Mouse (Mus musculus): ENCODE measurements around the gene Sav1.

Gene Sav1

GRCm38 (mm10) chr12:69986786-69987497 is at the start of gene Sav1:
Gene Sav1, minus strand, starts transcription at chr12:69987002.
- DNase-seq, result peak; percentile 91 to 95

DNA sequence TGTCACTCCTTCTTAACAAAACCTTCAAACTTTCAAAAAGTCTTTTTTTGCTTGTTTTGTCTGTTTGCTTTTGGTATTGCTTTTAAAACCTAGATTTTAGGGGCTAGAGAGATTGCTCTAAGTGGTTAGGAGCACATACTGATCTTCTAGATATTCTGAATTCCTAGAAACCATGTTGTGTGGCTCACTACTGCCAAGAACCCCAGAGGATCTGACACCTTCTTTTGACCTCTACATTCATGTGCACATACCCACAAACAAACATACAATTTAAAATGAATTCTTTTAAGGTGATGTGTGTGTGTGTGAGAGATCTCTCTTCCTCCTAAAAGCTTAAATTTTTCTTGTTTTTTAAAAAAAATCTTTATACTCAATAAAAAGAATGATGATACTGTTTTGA is 39.4 kb upstream of the Sav1 start:
- no peak for DNase-seq

DNA sequence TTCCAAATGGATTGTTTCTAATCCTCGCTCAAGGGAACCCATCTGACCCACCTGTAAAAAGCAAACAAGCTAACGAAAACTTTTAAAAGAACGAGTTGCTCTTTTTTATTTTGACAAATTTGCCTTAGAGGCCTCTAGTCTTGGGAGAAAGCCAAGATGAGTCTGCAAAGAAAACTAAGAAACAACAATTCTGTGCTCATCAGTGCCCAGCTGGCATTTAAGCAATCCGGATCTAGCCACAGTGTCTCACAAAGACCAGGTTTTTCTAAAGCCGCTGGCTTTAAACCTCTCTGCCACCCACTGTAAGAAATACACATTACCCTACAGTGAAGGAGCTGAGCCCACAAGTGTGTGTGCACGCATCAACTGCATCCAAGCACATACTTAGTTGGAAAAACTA is 38.6 kb upstream of the Sav1 start:
- no peak for DNase-seq

- peak in 1 of 2 experiments; percentile 49 for DNase-seq
Measured at GRCm38 (mm10) chr12:70023580-70023979, 36.8 kb upstream of the Sav1 start.

DNA sequence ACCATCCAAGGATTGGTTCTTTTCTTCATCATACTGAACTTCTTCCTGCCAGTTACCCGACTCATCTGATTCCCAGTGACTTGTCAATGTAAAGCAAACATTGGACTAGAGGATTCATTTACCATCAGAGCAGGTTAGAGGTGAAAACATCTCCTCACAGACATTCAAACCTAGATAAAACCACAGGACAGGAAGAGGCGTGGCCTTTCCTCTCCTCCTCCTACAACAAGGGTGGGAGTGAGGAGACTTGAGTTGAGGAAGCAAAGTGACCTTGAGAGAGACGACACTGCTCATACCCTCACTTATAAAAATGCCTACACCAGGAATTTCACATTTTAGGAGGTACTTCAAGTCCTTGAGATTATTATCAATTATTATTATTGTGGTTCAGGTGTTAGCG is 31.4 kb upstream of the Sav1 start:
- no peak for DNase-seq

DNA sequence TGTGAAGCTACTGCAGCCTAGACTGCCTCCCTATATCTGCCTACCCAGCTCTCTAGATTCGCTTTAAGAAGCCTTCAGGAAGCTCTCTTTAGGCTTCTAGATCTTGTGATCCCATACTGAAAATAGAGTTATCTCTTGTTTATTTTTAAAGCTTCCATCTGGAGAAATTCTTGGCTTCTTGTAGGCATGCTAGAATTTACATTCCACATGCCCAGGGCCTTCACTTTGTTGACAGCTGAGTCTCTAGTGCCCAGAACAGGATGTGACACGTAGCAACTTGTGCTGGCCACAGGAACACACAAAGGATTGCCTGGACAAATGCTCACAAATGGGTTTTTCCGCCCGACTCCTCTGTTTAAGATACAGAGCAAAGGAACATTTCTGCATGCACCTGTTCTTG is 29.1 kb upstream of the Sav1 start:
- DNase-seq, result peak; percentile 27 to 40

DNA sequence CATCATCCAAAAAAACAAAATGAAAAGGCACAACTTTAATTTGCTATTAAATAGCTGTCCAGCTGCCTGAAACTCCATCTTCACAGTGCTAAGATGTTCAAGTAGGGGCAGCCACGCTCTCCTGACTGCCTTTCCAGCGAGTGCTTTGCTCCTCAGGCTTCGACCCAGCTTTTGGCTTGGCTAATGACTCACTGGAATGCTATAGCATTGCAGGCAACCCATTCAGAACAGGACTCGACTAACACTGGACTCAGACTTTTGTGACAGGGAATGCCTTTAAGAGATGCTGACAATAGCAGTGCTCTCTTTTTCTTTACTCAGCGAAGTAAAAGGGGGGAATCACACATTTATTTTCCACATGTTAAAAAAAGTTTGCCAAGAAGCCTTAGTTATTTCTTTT is 24.9 kb upstream of the Sav1 start:
- DNase-seq, result no peak

GRCm38 (mm10) chr12:70010356-70010755 is 23.6 kb upstream of the Sav1 start:
- DNase-seq, result no peak

DNA sequence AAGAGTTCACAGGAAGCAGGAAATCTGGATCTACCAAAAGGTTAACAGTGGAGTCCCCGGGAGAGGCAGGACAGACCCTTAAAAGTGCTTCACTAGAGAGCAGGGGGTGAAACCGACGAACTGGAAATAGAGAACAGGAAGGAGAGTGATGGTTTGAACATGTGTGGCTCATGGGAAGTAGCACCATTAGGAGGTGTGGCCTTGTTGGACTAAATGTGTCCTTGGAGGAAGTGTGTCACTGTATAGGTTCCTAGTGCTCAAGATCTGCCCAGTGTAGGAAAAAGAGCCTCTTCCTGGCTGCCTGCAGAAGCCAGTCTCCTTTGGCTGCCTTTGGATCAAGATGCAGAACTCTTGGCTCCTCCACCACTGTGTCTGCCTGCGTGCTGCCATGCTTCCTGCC is 18.3 kb upstream of the Sav1 start:
- no peak for DNase-seq

DNA sequence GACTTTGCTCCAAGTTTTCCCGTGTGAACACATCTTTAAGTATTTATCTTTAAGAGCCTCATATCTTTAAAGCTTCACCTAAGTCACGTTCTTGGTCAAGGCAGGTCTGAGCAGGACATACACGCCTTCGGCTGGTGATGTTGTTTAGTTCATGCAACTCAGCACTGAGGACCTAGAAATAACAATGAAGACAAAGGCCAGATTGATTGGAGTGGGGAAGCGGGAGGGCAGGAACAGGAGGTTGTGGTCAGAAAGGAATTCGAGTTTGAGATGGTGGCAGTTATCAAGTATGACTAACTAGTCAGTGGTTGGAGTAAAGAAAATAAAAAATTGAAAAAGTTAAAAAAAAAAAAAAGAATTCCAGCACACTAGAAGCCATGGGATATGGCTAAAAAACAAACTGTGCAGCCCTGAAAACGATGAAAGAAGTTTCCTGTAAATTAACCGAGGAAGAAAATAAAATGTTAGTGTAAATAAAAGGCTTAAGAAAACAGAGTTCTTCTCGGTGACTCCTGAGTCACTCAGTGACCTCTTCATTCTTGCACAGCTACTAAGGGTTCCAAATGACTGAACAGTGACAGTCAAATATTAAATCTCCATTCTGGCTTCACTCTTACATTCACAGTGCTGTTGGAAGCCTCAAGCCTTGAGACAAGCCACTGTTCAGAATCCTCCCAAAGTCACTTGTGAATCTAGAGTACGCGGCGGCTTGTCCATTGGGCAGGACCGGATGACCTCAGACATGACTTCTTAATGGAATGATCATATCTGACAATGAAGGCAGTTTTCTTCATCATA is 11.6 kb upstream of the Sav1 start:
- DNase-seq, result no peak

DNA sequence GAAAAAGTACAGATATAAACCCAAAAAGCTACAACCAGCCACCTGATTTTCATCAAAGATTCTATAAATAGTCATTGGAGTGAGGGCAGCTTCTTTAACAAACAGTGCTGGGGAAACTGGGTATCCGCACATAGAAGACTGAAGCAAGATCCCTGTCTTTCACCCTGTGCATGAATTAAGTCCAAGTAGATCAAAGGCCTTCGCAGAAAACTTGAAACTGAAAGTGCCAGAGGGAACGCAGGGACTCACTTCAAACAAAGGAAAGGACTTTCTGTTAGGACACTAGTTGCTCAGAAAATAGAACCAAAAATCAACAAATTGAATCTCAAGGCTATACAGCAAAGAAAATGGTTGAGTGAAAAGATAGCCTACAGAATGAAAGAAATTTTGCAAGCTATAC is 8.6 kb upstream of the Sav1 start:
- DNase-seq, result no peak

GRCm38 (mm10) chr12:69986241-69986762 is 500 bp downstream of the Sav1 start:
- DNase-seq, result peak; percentile 54 to 63

- DNase-seq, result peak in 1 of 2 experiments; percentile 25
Measured at GRCm38 (mm10) chr12:69985546-69985945, 1.3 kb downstream of the Sav1 start.

- DNase-seq, result no peak
Measured at GRCm38 (mm10) chr12:69982874-69983273, 3.9 kb downstream of the Sav1 start.

DNA sequence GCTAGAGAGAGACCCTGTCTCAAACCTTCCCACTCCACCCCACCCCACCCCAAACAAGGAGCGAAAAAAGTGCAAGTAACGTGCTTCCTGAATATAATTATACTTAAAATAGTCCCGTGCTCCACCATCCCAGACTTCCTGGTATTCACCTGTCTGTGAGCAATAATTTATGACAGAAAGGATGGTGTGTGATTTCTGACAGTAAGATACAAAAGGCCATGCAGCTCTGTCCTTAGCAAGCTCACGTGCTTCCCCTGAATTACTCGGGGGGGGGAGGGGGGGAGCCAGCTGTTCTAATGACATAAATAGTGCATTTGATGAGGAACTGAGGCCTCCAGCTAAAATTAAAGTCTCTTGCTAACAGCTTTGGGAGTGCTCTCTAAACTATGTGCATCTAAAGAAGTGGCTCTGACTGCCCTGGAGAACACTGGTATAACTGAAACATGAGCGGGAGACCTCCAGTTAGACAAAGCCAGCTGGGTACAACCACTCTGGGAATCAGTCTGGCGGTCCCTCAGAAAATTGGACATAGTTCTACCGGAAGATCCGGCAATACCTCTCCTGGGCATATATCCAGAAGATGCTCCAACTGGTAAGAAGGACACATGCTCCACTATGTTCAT is 9.3 kb downstream of the Sav1 start:
- DNase-seq, result no peak

GRCm38 (mm10) chr12:69976688-69977087 is 10.1 kb downstream of the Sav1 start:
- DNase-seq, result no peak

GRCm38 (mm10) chr12:69973666-69974065 is 13.1 kb downstream of the Sav1 start:
- DNase-seq, result no peak

GRCm38 (mm10) chr12:69968154-69968553 is 18.6 kb downstream of the Sav1 start:
- DNase-seq, result no peak

- DNase-seq, result no peak
Measured at GRCm38 (mm10) chr12:69967112-69967511, 19.7 kb downstream of the Sav1 start.

DNA sequence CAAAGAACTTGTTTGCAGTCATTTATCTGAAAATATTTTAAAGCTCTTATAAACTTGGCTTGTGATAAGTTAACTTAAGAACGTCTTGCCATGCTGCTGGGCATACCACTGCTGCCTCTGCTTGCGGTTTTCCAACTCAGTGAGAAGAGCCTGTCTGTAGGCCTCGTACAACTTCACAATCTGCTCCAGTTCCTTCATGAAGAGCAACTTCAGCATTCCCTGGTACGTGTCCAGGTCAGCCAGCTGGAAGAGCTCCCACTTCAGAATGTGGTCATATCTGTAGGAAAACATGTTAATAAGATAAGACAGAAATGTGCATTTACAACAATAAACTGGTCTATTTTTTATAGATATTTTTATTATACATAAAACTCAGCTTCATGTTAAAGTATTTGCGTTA is 20.7 kb downstream of the Sav1 start:
- DNase-seq, result peak; percentile 47 to 79

GRCm38 (mm10) chr12:69965644-69966043 is 21.2 kb downstream of the Sav1 start:
- DNase-seq, result no peak

GRCm38 (mm10) chr12:69963141-69963540 is 23.7 kb downstream of the Sav1 start:
- no peak for DNase-seq

GRCm38 (mm10) chr12:69962468-69962867 is 24.3 kb downstream of the Sav1 start:
- peak; percentile 59 to 76 for DNase-seq

- DNase-seq, result no peak
Measured at GRCm38 (mm10) chr12:69957378-69957777, 29.4 kb downstream of the Sav1 start.
